Mouse (Mus musculus) brain, embryonic 14.5 days (tissue): ENCODE data around the gene Gale.

Source experiments
- CTCF ChIP-seq: fragments of 200-500 bp; IDR thresholded peaks from 2 replicates; pipeline ENCODE4 v1.5.1; 2012; ENCODE audit warnings: inconsistent platforms, mild to moderate bottlenecking, moderate library complexity, borderline replicate concordance; ENCODE audit not compliant: insufficient read depth, insufficient read length; ENCODE audit errors: extremely low read depth
- POLR2A ChIP-seq: fragments of 200-500 bp; IDR thresholded peaks from 2 replicates; pipeline ENCODE4 v1.6.1; 2012; ENCODE audit warnings: mild to moderate bottlenecking, inconsistent platforms, borderline replicate concordance; ENCODE audit not compliant: poor library complexity, insufficient read depth, insufficient read length, severe bottlenecking; ENCODE audit errors: extremely low read depth

GRCm38 (mm10) chr4:135967086-135967760 lies 3.7 kb downstream of the Gale start:
- TF ChIP-seq CTCF (no peak), POLR2A (no peak)
